Mouse (Mus musculus) heart, postnatal 36 days (tissue): ENCODE measurements around the gene Gabrr3. TPM values are rescaled to one million over a fixed set of nuclear protein-coding genes. Genes with fewer than 3 reads are reported as not detected.

Experiments used
- DNase-seq, 2 experiments: peaks; one replicate each; pipeline ENCODE4 v3.0.0; 2021 to 2022
- intact Hi-C: fragments of 180-260 bp; cut with DNase I; formaldehyde crosslinking; loops from one replicate; pipeline ENCODE4 v1.15.1; 2025
- total RNA-seq, 2 experiments: library from RNA; stranded (reverse); gene quantifications; 2 replicates each; pipeline ENCODE4 v1.2.3; 2021

Gene Gabrr3
- total RNA-seq, 2 experiments from 2014 or later: not detected

GRCm38 (mm10) chr16:59463567-59463966 is 56.4 kb downstream of the Gabrr3 start:
- intact Hi-C loops: no loop called here
- DNase-seq: no peak

GRCm38 (mm10) chr16:59463973-59464372 is 56.8 kb downstream of the Gabrr3 start:
- DNase-seq: no peak
- intact Hi-C loops: no loop called here

DNA sequence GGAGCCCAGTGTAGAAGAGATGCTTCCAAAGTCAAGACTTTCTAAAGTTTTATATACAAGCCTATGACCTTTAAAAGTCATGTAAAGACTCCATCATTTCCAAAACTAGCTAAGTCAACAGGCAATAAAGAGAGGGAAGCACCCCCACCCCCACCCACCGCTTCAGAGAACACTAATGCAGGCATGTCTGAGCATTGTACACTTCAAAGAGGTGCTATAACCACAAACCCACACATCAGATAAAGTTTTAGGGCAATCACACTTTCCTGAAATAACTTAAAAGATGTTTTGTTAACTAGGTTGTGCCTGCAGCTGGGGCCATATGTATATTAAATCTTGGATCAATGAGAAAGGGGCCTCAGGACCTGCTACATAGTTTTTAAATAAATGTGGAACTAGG is 62.7 kb downstream of the Gabrr3 start:
- DNase-seq: no peak
- intact Hi-C loops: loop anchor here (5.0 kb wide), 2 partner anchors 132 to 167 kb away; partner anchors contain the start of genes Arl6 and Crybg3

- peak; percentile 84 to 89 for DNase-seq
- intact Hi-C loops: loop anchor here (5.0 kb wide), 2 partner anchors 131 to 166 kb away; partner anchors contain the start of genes Arl6 and Crybg3
Measured at GRCm38 (mm10) chr16:59471637-59472278, 64.6 kb downstream of the Gabrr3 start, which contains the start of gene Riox2. Gene Riox2 (plus strand): TSS chr16:59471775.

- intact Hi-C loops: loop anchor here (5.0 kb wide), 2 partner anchors 130 to 165 kb away; partner anchors contain the start of genes Arl6 and Crybg3
- DNase-seq: no peak
Measured at GRCm38 (mm10) chr16:59472546-59472945, 65.4 kb downstream of the Gabrr3 start.

GRCm38 (mm10) chr16:59474788-59475187 is 67.7 kb downstream of the Gabrr3 start:
- peak; percentile 50 to 73 for DNase-seq
- intact Hi-C loops: loop anchor here (2.0 to 5.0 kb wide), 3 partner anchors 128 to 163 kb away; partner anchors contain the start of genes Arl6 and Crybg3

DNA sequence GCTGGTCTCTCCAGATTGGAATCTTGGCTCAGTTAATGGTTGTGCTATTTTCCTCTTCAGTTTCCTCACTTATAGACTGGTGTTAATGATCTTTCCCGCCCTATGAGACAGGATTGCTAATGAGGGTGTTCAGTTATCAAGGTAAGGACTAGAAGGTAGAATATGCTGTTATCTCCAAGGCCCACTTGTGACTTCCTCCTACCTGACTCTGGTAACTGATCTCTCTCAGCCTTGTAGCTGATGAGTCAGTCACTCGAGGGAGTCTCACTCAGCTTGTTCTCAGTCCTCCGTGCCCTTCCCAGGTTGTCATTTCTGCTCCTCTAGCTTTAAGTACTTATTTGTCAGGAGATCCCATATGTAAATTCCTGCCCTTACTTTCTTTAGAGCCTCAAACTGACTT is 70.8 kb downstream of the Gabrr3 start:
- intact Hi-C loops: no loop called here
- no peak for DNase-seq

DNA sequence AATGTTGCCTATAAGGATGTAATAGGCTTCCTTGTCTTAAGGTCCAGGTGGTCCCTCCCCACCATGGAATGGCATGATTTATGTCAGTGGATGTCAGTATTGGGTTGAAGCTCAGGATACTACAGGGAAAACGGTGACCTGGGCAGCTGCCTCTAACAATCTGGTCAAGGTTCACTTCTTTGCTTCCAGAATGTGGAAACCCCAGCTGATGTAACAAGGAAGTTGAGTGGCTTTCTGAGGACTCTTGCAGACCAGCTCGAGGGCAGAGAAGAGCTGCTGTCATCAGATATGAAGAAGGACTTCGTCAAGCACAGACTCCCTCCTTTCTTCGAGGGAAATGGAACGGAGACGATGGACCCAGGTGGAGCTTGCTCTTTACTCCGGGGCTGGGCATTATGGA is 80.1 kb downstream of the Gabrr3 start:
- intact Hi-C loops: no loop called here
- no peak for DNase-seq

DNA sequence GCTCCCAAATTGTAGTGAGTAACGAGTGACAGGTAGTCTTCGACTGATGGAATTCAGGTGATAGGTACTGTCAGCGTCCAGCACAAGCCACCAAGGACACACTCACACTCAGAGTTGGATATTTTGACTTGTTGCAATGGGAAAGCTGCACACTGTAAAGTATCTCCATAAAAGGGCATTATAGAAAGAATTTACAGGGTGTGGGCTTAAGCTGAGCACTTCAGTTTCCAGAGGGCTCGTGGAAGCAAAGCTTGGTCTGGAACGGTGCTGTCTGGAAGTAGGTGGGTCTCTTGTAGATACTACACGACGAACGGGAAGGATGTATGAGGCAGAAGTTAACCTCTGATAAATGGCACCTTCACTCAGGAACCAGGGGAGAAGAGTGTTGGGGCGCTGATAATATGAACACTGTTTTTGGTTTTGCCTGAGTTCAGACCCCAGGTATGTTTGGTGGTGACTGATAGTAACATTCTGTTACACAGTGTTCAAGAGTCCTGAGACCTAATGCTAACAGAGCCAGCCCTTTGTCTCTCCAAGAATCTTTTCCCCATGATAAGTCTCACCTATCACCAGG is 80.9 kb downstream of the Gabrr3 start:
- intact Hi-C loops: no loop called here
- no peak for DNase-seq

DNA sequence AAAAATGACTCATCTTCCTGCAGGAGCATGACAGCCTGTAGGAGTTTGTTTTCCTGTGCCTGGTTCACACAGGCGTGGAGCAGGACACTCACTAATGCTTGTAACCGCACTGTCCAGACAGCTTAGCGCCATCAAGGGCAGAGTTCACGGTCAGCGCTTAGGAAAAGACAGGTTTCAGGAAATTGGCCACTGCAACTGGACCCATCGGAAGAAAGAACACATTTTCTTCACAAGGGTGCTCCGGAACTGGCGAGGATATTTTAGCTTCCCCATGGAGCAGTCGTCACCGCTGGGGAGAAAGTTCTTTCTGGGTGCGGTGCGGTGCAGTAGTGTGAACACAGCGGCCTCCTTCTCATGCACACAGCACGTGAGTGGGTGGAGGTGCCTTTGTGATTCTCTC is 86.1 kb downstream of the Gabrr3 start:
- intact Hi-C loops: no loop called here
- no peak for DNase-seq

DNA sequence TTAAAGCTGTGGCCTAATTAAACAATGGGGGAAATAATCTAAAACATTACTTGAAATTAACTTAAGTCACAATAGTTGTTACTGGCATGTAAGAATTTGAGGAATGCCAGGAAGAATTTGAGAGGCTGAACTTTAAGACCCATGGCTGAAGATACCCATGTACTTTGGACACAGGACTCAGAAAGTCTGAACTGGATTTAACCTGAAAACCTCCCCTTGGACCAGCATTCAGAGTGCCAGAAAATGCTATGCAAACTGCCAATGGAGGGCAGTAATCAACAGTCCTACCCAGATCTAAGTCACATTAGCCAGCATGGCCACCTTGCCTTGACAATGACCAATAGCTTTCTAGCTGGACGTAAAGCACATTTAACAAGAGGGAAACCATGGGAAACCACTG is 90.8 kb downstream of the Gabrr3 start:
- intact Hi-C loops: no loop called here
- DNase-seq: no peak

DNA sequence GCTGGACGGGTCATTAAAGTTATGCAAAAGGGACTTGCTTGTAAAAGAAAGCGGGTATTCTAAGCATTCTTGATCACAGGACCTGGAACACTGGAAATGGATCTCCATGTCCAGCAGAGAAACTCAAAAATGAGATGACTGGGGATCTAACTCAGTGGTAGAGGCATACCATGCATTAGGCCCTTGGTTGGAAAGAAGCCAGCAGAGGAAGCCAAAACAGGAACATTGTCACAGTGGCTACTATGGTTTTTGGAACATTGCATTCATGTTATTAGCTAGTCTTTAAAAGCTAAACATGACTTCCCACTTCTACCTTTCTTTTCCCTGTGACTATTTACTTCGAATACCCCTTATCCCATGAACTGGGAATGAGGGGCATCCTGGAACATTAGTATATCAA is 92.0 kb downstream of the Gabrr3 start:
- DNase-seq: no peak
- intact Hi-C loops: no loop called here

DNA sequence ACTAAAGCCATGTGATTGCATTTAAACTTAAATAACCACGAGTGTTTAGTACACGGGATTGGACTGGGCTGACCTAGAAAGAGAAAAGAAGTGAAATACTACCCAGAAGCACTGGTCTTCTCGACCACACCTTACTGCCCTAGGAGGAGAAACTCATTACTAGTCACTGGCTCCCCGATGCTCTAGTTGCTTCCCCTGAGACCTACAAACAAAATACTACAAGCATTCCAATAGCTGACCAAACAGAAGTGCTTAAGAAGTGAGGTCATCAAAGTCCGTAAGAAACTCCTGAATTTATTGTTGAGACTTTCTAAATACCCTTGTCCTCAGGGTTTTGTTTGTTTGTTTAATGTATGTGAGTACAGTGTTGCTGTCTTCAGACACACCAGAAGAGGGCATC is 102.7 kb downstream of the Gabrr3 start:
- intact Hi-C loops: no loop called here

More for the DNA sequence above, 102.7 kb downstream of the Gabrr3 start:
- DNase-seq: no peak

Other genes with a start within 250 kb of the Gabrr3 start
- gene Olfr196, start 236.9 kb upstream of the Gabrr3 start, total RNA-seq: not detected
- gene Olfr198, start 203.8 kb upstream of the Gabrr3 start, total RNA-seq: not detected
- gene Olfr199, start 187.6 kb upstream of the Gabrr3 start, total RNA-seq: not detected
- gene Olfr201, start 134.7 kb upstream of the Gabrr3 start, total RNA-seq: not detected
- gene Olfr202, start 120.5 kb upstream of the Gabrr3 start, total RNA-seq: not detected
- gene Olfr203, start 108.5 kb upstream of the Gabrr3 start, total RNA-seq: not detected
- not detected for gene Olfr204, start 89.1 kb upstream of the Gabrr3 start, total RNA-seq
- not detected for gene Olfr205, start 76.2 kb upstream of the Gabrr3 start, total RNA-seq
- not detected for gene Olfr206, start 58.1 kb upstream of the Gabrr3 start, total RNA-seq
- not detected for gene Olfr209, start 43.3 kb upstream of the Gabrr3 start, total RNA-seq
- 10 to 100 TPM; 15.4 to 16.7 TPM for gene Riox2, start 64.4 kb downstream of the Gabrr3 start, total RNA-seq
- 10 to 100 TPM; 65.4 to 90.1 TPM for gene Crybg3, start 193.6 kb downstream of the Gabrr3 start, total RNA-seq
- gene Arl6, start 232.1 kb downstream of the Gabrr3 start, total RNA-seq: 1 to 10 TPM; 5.5 to 5.8 TPM